Mouse (Mus musculus) 3T3-L1 (cell line): ENCODE results near the gene Gm5640.
"Not testable (repeated sequence)": the region's sequence is repeated elsewhere in the genome, so short reads cannot be mapped to it uniquely, and the experiment has no call there.

ENCODE experiments used
- DNase-seq: peaks from one replicate; pipeline ENCODE4 v3.0.0-alpha.2; 2015; ENCODE audit warnings: low read depth, low spot score

Gene Gm5640

DNA sequence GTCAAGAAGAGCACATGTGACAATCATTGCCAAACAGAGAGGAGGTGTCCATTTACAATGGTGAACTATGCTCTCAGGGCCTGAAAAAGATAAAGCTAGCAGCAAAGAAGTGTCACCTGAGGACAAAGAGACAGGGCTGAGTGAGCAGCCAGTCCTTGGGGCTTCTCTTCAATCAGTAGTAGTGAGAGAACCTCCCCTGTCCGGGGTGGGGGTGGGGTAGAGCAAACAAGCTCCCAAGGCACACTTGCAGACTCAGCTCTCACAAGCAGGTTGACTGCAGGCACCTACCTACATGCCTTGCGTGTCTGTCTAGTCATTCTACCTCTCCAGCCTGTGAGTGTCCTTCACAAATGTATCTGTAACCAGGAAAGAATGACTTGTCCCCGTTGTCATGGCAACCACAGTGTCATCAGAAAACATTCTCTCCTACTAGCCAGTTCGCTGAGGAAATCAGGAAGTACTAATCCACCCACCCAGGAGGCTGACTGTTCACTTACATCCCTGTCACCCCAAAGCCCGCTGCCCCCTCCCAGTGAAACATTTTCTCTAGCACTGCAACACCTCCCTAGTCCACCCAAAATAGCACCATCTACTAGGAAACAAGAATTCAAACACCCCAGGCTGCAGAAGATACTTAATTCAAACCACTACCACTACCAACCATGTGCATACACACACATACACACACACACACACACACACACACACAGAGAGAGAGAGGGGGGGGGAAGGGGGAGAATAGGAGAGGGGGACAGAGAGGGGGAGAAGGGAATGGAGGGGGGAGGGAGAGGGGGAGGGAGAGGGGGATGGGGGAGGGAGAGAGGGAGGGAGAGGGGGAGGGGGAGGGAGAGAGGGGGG, at the start of gene Gm5640:
Gene Gm5640 (minus strand): TSS at position 170 of the 858 bp plus-strand sequence.
- DNase-seq: not testable (repeated sequence)

DNA sequence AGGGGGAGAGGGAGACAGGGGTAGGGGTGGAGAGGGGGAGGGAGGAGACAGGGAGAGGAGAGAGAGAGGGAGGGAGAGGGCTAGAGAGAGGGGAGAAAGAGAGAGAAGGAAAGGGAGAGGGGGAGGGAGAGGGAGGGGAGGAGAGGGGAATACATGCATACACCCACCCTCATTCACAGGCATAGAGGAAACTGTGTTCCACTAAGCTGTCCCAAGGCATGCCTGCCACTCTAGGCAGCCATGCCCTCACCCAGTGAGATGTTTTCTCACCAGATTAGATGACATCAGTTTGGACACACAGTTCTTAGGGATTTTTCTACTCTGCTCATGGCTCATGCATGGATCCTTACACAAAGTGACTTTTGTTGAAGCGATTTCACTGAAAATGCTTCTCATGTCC, 958 bp upstream of the Gm5640 start:
- not testable (repeated sequence) for DNase-seq

DNA sequence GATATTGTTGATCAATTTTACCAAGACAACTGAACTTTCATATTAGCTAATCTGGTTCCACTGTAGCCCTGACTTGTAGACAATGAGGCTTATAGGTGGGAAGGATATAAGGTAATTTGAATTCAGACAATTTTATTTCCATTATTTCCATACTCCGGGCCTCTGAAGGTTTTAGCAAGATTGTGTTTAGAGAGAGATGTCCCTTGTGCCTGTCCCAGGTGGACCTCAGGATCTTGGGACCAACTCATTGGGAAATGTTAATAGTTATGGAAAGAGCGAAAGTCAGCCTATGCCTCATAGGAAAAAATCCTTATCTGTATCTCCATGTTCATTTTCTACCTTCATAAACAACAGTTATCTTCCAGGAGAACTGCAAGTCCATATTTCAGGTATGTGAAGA, 53.1 kb downstream of the Gm5640 start, which contains the start of gene Olfr1325:
Gene Olfr1325 (plus strand): TSS at position 301 of the 400 bp plus-strand sequence.
- DNase-seq: no peak
